Mouse (Mus musculus): ENCODE results near the gene Galt.
"Not testable (repeated sequence)": the region's sequence is repeated elsewhere in the genome, so short reads cannot be mapped to it uniquely, and the experiment has no call there.

Gene Galt

GRCm38 (mm10) chr4:41740380-41741157 is 14.5 kb upstream of the Galt start:
- no peak for DNase-seq (ENCODE audit: low read depth, low spot score)

GRCm38 (mm10) chr4:41741158-41741560 is 13.9 kb upstream of the Galt start:
- peak; percentile 97 for DNase-seq (ENCODE audit: low read depth, low spot score)

- DNase-seq (ENCODE audit: low read depth, low spot score), result no peak
Observed at GRCm38 (mm10) chr4:41744131-41744530, 10.9 kb upstream of the Galt start.

- DNase-seq (ENCODE audit: low read depth, low spot score), result no peak
Observed at GRCm38 (mm10) chr4:41745021-41745420, 10.0 kb upstream of the Galt start.

- peak; percentile 61 for DNase-seq (ENCODE audit: low read depth, low spot score)
Observed at GRCm38 (mm10) chr4:41755338-41756305, 594 bp downstream of the Galt start, which contains the start of gene Sigmar1. Gene Sigmar1 (minus strand): TSS chr4:41756157.

GRCm38 (mm10) chr4:41756440-41756839 is 1.4 kb downstream of the Galt start:
- no peak for DNase-seq (ENCODE audit: low read depth, low spot score)

GRCm38 (mm10) chr4:41757321-41757720 is 2.3 kb downstream of the Galt start:
- no peak for DNase-seq (ENCODE audit: low read depth, low spot score)

GRCm38 (mm10) chr4:41758021-41758420 is 3.0 kb downstream of the Galt start:
- no peak for DNase-seq (ENCODE audit: low read depth, low spot score)

- no peak for DNase-seq (ENCODE audit: low read depth, low spot score)
Observed at GRCm38 (mm10) chr4:41758701-41759100, 3.7 kb downstream of the Galt start.

GRCm38 (mm10) chr4:41759206-41759605 is 4.2 kb downstream of the Galt start:
- DNase-seq (ENCODE audit: low read depth, low spot score), result no peak

- no peak for DNase-seq (ENCODE audit: low read depth, low spot score)
Observed at GRCm38 (mm10) chr4:41759656-41760287, 4.7 kb downstream of the Galt start.

GRCm38 (mm10) chr4:41760288-41760721 is 5.3 kb downstream of the Galt start:
- no peak for DNase-seq (ENCODE audit: low read depth, low spot score)

- no peak for DNase-seq (ENCODE audit: low read depth, low spot score)
Observed at GRCm38 (mm10) chr4:41760911-41761310, 5.9 kb downstream of the Galt start.

GRCm38 (mm10) chr4:41761680-41762079 is 6.7 kb downstream of the Galt start:
- DNase-seq (ENCODE audit: low read depth, low spot score), result no peak

GRCm38 (mm10) chr4:41762099-41762687 is 7.2 kb downstream of the Galt start:
- DNase-seq (ENCODE audit: low read depth, low spot score), result no peak

- not testable (repeated sequence) for DNase-seq (ENCODE audit: low read depth, low spot score)
Observed at GRCm38 (mm10) chr4:41762688-41763114, 7.7 kb downstream of the Galt start.

GRCm38 (mm10) chr4:41763176-41763575 is 8.1 kb downstream of the Galt start:
- not testable (repeated sequence) for DNase-seq (ENCODE audit: low read depth, low spot score)

- DNase-seq (ENCODE audit: low read depth, low spot score), result not testable (repeated sequence)
Observed at GRCm38 (mm10) chr4:41767301-41767700, 12.3 kb downstream of the Galt start.

GRCm38 (mm10) chr4:41772946-41773345 is 17.9 kb downstream of the Galt start:
- DNase-seq (ENCODE audit: low read depth, low spot score), result not testable (repeated sequence)

- not testable (repeated sequence) for DNase-seq (ENCODE audit: low read depth, low spot score)
Observed at GRCm38 (mm10) chr4:41773502-41773901, 18.5 kb downstream of the Galt start.

- not testable (repeated sequence) for DNase-seq (ENCODE audit: low read depth, low spot score)
Observed at GRCm38 (mm10) chr4:41774002-41774401, 19.0 kb downstream of the Galt start, which contains the start of gene Ccl27a. Gene Ccl27a (minus strand): TSS chr4:41774247.
